Mouse (Mus musculus) hindbrain, embryonic 13.5 days (tissue): Measurements from ENCODE around the gene Trp73. TPM values are rescaled to one million over a fixed set of nuclear protein-coding genes. Genes with fewer than 3 reads are reported as not detected.

Experiments used
- ATAC-seq: fragments of 200-750 bp; cut with Nextera tagmentation; 2 replicates; pipeline ENCODE4 v1.8.0; 2017; ENCODE audit warnings: moderate TSS enrichment; ENCODE audit not compliant: low FRiP score
- H3K27ac ChIP-seq: fragments of 300-500 bp; sonication (generic); 2 replicates; pipeline ENCODE4 v1.5.1; 2015; ENCODE audit warnings: inconsistent platforms, mild to moderate bottlenecking, moderate library complexity
- H3K27me3 ChIP-seq: fragments of 300-500 bp; sonication (generic); 2 replicates; pipeline ENCODE4 v1.6.1; 2015; ENCODE audit warnings: mild to moderate bottlenecking, inconsistent platforms
- H3K36me3 ChIP-seq: fragments of 300-500 bp; sonication (generic); 2 replicates; pipeline ENCODE4 v1.6.1; 2015; ENCODE audit warnings: mild to moderate bottlenecking, inconsistent platforms
- H3K4me1 ChIP-seq: fragments of 300-500 bp; sonication (generic); replicated peaks from 2 replicates; pipeline ENCODE4 v1.6.1; 2015; ENCODE audit warnings: inconsistent platforms
- H3K4me2 ChIP-seq: fragments of 300-500 bp; sonication (generic); 2 replicates; pipeline ENCODE4 v1.6.1; 2015; ENCODE audit warnings: inconsistent platforms, mild to moderate bottlenecking, moderate library complexity
- H3K4me3 ChIP-seq: fragments of 300-500 bp; sonication (generic); 2 replicates; pipeline ENCODE4 v1.5.1; 2015; ENCODE audit warnings: mild to moderate bottlenecking, inconsistent platforms
- H3K9ac ChIP-seq: fragments of 300-500 bp; sonication (generic); 2 replicates; pipeline ENCODE4 v1.6.1; 2015; ENCODE audit warnings: mild to moderate bottlenecking, inconsistent platforms
- H3K9me3 ChIP-seq: fragments of 300-500 bp; sonication (generic); 2 replicates; pipeline ENCODE4 v1.6.1; 2016; ENCODE audit warnings: inconsistent platforms
- WGBS: fragments of 180-500 bp; shearing (Covaris S2); methylation state at CpG from one replicate; pipeline ENCODE4 v1.1.7; 2015; 5-methylcytosine and 5-hydroxymethylcytosine counted together
- polyA plus RNA-seq: library from polyadenylated mRNA; unstranded; fragments of >200 nt; fragmentation: Nextera tagmentation; extraction: Ambion mirVana; gene quantifications from 2 replicates; pipeline ENCODE4 v1.2.1, GENCODE M21; 2015

Trp73 gene
- polyA plus RNA-seq, 1 experiment from 2014 or later, result 0.97 TPM

DNA sequence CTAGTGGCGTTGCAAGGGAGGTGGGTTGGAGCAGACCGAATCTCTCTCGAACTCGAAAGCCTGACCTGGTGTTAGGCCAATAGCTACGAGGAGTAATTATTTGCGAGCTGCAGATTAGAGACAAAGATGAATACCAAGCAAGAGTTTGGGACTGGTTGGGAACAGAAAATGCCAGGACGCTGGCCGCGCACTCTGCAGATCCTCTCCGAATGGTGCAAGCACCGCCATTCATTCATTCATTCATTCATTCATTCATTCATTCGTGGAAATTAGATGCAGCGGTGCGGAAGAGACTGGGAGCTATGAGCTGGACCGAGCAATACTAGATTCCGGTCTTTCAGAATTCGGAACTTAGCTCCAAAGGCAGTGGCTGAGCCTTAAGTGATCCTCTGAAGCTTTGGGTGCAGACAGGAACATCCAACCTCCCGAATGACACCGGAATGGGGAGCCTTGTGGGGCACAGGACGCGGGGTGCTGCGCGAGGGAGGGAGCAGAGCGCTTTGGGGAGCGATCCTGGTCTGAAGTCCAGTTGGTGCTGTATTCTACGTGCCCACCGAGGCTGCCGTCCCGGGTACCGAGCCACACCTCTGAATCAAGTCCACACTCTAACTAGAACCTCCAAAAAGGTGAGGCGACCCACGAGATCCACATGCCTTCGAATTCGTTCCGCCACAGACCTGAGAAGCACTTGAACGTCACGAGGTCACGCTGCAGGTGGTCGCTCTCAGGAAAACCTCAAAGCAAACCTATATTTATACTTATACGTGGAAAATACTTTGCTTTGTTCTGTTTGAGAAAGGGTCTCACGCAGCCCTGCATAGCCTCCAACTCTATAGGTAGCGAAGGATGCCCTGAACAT lies 1.2 kb upstream of the Trp73 start:
- H3K27ac ChIP-seq, result no peak overlapping the region
- peak overlapping the region; percentile 91 for H3K4me2 ChIP-seq
- H3K36me3 ChIP-seq, result peaks cover 2% of the 10 kb centered on the region
- WGBS, result under 1% methylated on average over 42 of the region's 42 CpGs
- peak overlapping the region; percentile 81 for H3K4me3 ChIP-seq
- no peak overlapping the region; the same call in 1 of the 2 replicates for H3K9ac ChIP-seq
- H3K9me3 ChIP-seq, result no peaks in the 10 kb centered on the region
- ATAC-seq, result no peak
- H3K27me3 ChIP-seq, result peaks cover 59% of the 10 kb centered on the region
- peaks cover 39% of the 10 kb centered on the region for H3K4me1 ChIP-seq

DNA sequence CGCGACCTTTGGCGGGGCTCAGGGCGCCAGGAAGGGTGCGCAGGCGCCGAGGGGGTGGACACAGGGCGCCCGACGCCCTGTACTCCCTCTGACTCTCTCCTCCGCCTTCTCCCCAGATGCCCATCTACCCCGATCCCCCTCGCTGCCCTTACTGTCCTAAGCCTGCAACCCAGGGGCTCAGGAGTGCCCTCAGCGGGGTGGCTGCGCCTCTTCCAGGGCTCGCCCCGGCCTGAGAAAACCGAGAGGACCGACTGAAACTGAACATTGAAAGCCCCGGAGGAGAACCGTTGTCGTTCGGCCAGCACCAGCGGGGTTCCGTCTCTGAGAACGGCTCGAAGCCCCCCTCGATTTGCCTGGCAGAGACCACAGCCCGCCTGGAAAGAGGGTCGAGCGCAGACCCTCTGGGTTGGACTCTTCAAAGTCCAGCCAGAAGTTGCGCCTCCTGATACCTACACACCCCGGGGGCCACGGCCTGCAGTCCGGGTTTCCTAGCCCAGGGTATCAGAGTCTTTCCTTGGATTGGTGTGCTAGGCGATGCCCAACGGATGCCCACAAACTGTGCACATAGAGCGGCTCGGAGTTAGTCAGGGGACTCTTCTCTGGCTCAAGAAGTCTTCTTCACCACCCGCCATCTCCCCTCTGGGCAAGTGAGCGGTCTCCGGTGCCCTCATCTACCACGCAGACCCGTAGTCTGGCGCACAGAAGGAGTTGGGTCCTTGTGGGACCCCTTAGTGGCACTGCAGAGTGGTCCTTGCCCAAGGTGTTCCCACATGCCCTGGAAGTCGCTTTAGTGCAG lies 403 bp upstream of the Trp73 start:
- Histone ChIP-seq H3K9ac (peak overlapping the region; percentile 72), H3K4me2 (peak overlapping the region; percentile 91), H3K4me1 (peaks cover 39% of the 10 kb centered on the region), H3K36me3 (no peaks in the 10 kb centered on the region; the same call in 1 of the 2 replicates), H3K27ac (no peak overlapping the region), H3K4me3 (peak overlapping the region; percentile 81), H3K27me3 (peaks cover 68% of the 10 kb centered on the region), H3K9me3 (no peaks in the 10 kb centered on the region)
- 2% methylated on average over 40 of the region's 46 CpGs for WGBS
- no peak for ATAC-seq

- Histone ChIP-seq H3K4me1 (peaks cover 39% of the 10 kb centered on the region), H3K9ac (peak overlapping the region; percentile 72), H3K4me2 (peak overlapping the region; percentile 91), H3K27ac (no peak overlapping the region), H3K4me3 (peak overlapping the region; percentile 81), H3K36me3 (no peaks in the 10 kb centered on the region), H3K27me3 (peaks cover 74% of the 10 kb centered on the region), H3K9me3 (no peaks in the 10 kb centered on the region)
- under 1% methylated on average over 56 of the region's 59 CpGs for WGBS
- no peak for ATAC-seq
Measured at GRCm38 (mm10) chr4:154139671-154140181, 282 bp downstream of the Trp73 start.

GRCm38 (mm10) chr4:154137139-154137538 lies 2.9 kb downstream of the Trp73 start:
- Histone ChIP-seq H3K4me2 (no peak overlapping the region), H3K9ac (no peak overlapping the region), H3K27me3 (peaks cover 91% of the 10 kb centered on the region), H3K27ac (no peak overlapping the region), H3K9me3 (no peaks in the 10 kb centered on the region), H3K4me1 (peaks cover 27% of the 10 kb centered on the region), H3K36me3 (no peaks in the 10 kb centered on the region), H3K4me3 (no peak overlapping the region)
- 77% methylated on average over 5 of the region's 5 CpGs for WGBS
- no peak for ATAC-seq

GRCm38 (mm10) chr4:154134803-154135202 lies 5.2 kb downstream of the Trp73 start:
- no peak overlapping the region for H3K9ac ChIP-seq
- no peak overlapping the region for H3K4me2 ChIP-seq
- H3K27me3 ChIP-seq, result peaks cover 80% of the 10 kb centered on the region
- no peak for ATAC-seq
- no peaks in the 10 kb centered on the region for H3K36me3 ChIP-seq
- no peak overlapping the region for H3K27ac ChIP-seq
- no peak overlapping the region for H3K4me3 ChIP-seq
- H3K4me1 ChIP-seq, result peaks cover 8% of the 10 kb centered on the region
- WGBS, result 70% methylated on average over 4 of the region's 4 CpGs
- no peaks in the 10 kb centered on the region for H3K9me3 ChIP-seq

GRCm38 (mm10) chr4:154131894-154132293 lies 8.1 kb downstream of the Trp73 start:
- H3K9me3 ChIP-seq, result no peaks in the 10 kb centered on the region
- H3K36me3 ChIP-seq, result no peaks in the 10 kb centered on the region
- H3K27me3 ChIP-seq, result peaks cover 60% of the 10 kb centered on the region
- no peak overlapping the region for H3K27ac ChIP-seq
- H3K4me2 ChIP-seq, result no peak overlapping the region
- H3K9ac ChIP-seq, result no peak overlapping the region
- ATAC-seq, result no peak
- no peaks in the 10 kb centered on the region for H3K4me1 ChIP-seq
- H3K4me3 ChIP-seq, result no peak overlapping the region
- WGBS, result 85% methylated on average over 4 of the region's 4 CpGs

DNA sequence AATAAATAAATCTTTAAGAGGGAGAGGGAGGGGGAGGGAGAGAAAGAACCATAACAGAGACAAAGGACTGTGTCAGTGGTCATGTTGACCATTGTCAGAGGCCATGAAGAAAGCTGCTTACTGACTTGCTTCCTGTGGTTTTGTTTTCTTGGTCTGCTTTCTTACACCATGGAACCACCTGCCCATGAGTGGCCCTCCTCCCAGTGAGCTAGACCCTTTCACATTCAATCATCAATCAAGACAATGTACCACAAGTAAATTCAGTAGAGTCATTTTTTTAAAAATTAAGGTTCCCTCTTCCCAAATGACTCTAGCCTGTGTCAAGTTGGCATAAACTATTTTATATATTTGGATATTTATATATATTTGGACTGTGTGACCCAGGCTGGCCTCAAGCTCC lies 10.1 kb downstream of the Trp73 start:
- Histone ChIP-seq H3K9me3 (no peaks in the 10 kb centered on the region), H3K36me3 (no peaks in the 10 kb centered on the region), H3K4me2 (no peak overlapping the region), H3K4me3 (no peak overlapping the region), H3K9ac (no peak overlapping the region), H3K4me1 (no peaks in the 10 kb centered on the region), H3K27ac (no peak overlapping the region), H3K27me3 (peaks cover 41% of the 10 kb centered on the region)
- ATAC-seq, result no peak

GRCm38 (mm10) chr4:154127273-154127672 lies 12.7 kb downstream of the Trp73 start:
- H3K9me3 ChIP-seq, result no peaks in the 10 kb centered on the region
- no peak overlapping the region for H3K4me2 ChIP-seq
- H3K4me1 ChIP-seq, result no peaks in the 10 kb centered on the region
- WGBS, result 74% methylated on average over 3 of the region's 3 CpGs
- no peak for ATAC-seq
- H3K27ac ChIP-seq, result no peak overlapping the region
- peaks cover 39% of the 10 kb centered on the region; the same call in 1 of the 2 replicates for H3K27me3 ChIP-seq
- H3K36me3 ChIP-seq, result no peaks in the 10 kb centered on the region
- no peak overlapping the region for H3K4me3 ChIP-seq
- no peak overlapping the region for H3K9ac ChIP-seq

GRCm38 (mm10) chr4:154125202-154125601 lies 14.8 kb downstream of the Trp73 start:
- no peak overlapping the region for H3K4me2 ChIP-seq
- H3K27ac ChIP-seq, result no peak overlapping the region
- no peaks in the 10 kb centered on the region for H3K9me3 ChIP-seq
- H3K36me3 ChIP-seq, result no peaks in the 10 kb centered on the region
- H3K4me1 ChIP-seq, result no peaks in the 10 kb centered on the region
- H3K27me3 ChIP-seq, result peaks cover 33% of the 10 kb centered on the region; the same call in 1 of the 2 replicates
- H3K4me3 ChIP-seq, result no peak overlapping the region
- no peak overlapping the region for H3K9ac ChIP-seq
- 77% methylated on average over 5 of the region's 5 CpGs for WGBS
- ATAC-seq, result no peak

DNA sequence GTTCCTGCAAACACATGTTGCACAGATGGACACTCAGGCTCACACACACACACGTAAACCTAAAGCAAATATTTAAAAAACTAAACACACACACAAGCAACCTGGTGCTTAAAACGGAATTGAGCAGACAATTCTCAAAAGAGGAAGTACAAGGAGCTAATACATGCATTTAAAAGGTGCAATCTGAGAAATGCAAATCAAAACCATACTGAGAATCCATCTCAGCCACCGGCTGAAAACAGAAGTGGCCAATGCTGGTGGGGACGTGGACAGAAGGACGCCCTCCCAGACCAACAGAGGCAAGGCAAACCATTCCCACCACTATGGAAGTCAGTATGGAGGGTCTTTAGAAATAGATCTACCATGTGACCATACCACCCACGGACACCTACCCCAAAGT lies 16.5 kb downstream of the Trp73 start:
- Histone ChIP-seq H3K4me2 (no peak overlapping the region), H3K27ac (no peak overlapping the region), H3K4me1 (no peaks in the 10 kb centered on the region), H3K9ac (no peak overlapping the region), H3K4me3 (no peak overlapping the region), H3K9me3 (no peaks in the 10 kb centered on the region), H3K27me3 (peaks cover 31% of the 10 kb centered on the region; the same call in 1 of the 2 replicates), H3K36me3 (no peaks in the 10 kb centered on the region)
- 85% methylated on average over 6 of the region's 6 CpGs for WGBS
- no peak for ATAC-seq

- no peak for ATAC-seq
- Histone ChIP-seq H3K27me3 (peaks cover 32% of the 10 kb centered on the region; the same call in 1 of the 2 replicates), H3K4me2 (no peak overlapping the region), H3K9ac (no peak overlapping the region), H3K4me3 (no peak overlapping the region), H3K4me1 (no peaks in the 10 kb centered on the region), H3K36me3 (no peaks in the 10 kb centered on the region), H3K9me3 (no peaks in the 10 kb centered on the region), H3K27ac (no peak overlapping the region)
- 70% methylated on average over 7 of the region's 7 CpGs for WGBS
Measured at GRCm38 (mm10) chr4:154122374-154122773, 17.6 kb downstream of the Trp73 start.

GRCm38 (mm10) chr4:154121800-154122199 lies 18.2 kb downstream of the Trp73 start:
- Histone ChIP-seq H3K9ac (no peak overlapping the region), H3K4me3 (no peak overlapping the region), H3K27ac (no peak overlapping the region), H3K9me3 (no peaks in the 10 kb centered on the region), H3K4me2 (no peak overlapping the region), H3K36me3 (no peaks in the 10 kb centered on the region), H3K4me1 (no peaks in the 10 kb centered on the region), H3K27me3 (peaks cover 28% of the 10 kb centered on the region; the same call in 1 of the 2 replicates)
- WGBS, result 72% methylated on average over 11 of the region's 11 CpGs
- ATAC-seq, result no peak
